Mouse (Mus musculus): ENCODE data around the gene Nfkbia.

The Nfkbia gene

DNA sequence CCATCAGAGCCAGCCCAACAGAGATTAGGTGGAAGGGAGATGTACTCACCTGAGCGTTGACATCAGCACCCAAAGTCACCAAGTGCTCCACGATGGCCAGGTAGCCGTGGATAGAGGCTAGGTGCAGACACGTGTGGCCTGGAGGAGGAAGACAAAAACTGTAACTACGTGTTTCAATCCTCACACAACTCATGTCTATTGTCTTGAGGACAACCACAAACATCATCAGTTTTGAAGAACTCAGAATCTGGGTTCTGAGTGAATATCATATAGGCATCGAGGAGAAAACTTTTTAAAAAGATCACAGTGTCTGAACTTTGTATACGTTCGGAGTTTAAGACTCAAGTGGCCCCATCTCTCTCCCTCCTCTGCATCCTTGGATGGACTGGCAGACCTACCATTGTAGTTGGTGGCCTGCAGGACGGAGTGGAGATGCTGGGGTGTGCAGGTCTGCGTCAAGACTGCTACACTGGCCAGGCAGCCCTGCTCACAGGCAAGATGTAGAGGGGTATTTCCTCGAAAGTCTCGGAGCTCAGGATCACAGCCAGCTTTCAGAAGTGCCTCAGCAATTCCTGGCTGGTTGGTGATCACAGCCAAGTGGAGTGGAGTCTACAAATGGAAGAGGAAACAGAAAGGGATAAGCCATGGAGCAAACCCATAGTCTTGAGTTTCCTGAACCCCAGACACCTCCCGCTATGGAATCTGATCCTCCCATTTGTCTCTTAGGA is 1.6 kb downstream of the Nfkbia start:
- DNase-seq (ENCODE audit: extremely low spot score, low read depth, low spot score), result no peak

GRCm38 (mm10) chr12:55489986-55490721 is 2.3 kb downstream of the Nfkbia start:
- DNase-seq (ENCODE audit: extremely low spot score, low read depth, low spot score), result no peak

DNA sequence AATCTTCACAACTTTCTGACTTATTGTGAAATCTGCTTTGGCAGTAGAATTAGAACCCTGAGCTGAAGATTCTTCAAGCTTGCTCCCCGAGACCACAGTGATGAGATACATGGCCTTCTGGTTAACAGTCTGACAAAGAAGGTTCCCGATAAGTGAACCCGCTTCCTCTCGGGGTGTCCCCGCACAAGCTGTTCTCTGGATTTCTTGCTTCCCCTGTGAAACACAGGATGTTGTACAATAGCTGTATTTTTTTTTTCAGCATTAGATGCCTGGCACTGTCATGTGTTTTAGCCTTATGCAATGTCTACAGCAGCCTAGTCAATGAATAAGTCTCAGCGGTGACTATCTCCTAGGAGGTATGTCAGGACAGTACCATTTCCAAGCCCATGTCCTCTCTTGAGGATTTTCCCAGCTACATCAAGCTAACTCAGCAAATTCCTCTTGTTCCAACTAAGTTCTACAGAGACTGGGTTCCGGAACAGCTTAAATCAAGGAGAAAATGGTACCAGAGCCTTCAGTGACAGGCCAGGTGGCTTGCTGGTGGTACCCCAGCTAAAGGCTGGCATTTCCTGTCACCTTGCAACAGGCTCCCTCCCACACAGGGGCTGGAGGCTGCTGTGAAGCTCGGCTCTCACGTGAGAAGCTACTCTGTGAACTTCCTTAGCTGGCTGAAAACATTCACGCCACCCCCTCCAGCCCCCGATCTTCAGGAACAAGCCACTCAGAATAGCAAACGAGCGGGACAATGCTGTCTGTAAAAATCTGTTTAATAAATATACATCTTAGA is 3.6 kb downstream of the Nfkbia start:
- DNase-seq (ENCODE audit: extremely low spot score, low read depth, low spot score), result no peak

GRCm38 (mm10) chr12:55487843-55488660 is 4.4 kb downstream of the Nfkbia start:
- DNase-seq (ENCODE audit: extremely low spot score, low read depth, low spot score), result no peak

DNA sequence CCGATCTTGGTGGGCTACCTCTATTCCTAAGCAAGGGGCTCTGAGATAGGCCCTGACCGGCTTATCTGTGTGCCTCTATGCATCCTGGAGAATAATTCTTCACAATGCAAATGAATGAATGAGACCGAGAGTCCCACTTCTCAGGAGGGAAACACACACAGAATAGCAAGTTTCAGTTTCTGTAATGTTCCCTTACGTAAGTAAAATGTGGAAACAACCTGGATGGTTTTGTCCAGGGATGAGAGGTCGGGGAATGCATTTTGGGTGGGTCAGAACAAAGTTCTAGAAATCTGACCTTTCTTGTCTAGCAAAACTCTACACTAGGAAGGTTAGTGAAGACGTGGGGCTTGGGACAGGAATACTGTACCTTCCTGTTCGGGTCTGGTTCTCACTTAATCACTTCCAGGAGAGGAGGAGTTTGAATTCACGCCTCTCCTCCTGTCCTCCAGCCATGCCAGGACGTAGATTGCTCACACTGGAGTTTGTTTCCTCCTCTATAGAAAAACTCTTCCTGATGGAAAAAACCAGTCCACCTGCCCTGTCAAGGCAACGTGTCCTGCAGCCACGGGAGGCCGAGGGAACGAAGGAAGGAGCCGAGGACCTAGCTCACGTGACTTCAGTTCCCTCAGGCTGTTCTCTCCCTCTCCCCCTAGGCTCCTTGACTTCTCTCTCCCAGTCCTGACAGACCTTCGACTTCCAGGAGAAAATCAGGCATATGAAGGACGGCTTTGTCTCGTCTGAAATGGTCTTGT is 5.3 kb downstream of the Nfkbia start:
- DNase-seq (ENCODE audit: extremely low spot score, low read depth, low spot score), result no peak

DNA sequence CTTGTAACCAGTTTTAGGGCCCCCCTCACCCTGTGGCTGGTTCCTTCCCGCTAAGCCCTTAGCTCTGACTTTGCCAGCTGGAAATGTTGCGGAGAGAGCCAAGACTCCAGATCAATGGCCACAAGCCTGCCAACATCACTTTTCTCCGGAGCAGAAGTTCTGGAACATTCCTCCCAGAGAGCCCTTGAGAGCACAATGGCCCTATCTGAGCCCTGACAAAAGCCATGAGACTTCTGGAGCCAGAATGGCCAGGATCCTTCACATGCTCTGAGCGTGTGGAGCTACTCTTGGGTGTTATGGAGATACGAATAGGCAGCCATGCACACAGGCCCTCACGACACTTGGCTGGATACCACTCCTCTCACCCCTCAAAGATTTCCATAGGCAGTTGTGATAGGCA is 7.6 kb downstream of the Nfkbia start:
- no peak for DNase-seq (ENCODE audit: extremely low spot score, low read depth, low spot score)

- no peak for DNase-seq (ENCODE audit: extremely low spot score, low read depth, low spot score)
Observed at GRCm38 (mm10) chr12:55484079-55484774, 8.2 kb downstream of the Nfkbia start.

DNA sequence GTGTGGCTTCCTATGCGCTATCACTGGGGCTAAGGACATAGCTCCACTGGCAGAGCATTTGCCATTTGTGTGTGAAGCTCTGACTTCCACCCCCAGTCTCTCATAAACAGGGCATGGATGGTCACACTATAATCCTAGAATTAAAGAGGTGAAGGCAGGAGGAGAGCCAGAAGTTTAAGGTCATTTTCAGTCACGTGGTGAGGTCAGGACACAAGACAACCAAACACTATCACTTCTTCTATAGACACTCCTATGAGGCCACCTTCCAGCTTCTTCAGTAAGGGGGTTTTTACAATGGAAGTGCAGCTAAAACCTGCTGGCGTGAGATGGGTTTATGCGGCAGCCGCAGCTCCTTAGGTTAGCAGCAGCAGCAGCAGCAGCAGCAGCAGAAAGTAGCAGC is 8.9 kb downstream of the Nfkbia start:
- no peak for DNase-seq (ENCODE audit: extremely low spot score, low read depth, low spot score)

DNA sequence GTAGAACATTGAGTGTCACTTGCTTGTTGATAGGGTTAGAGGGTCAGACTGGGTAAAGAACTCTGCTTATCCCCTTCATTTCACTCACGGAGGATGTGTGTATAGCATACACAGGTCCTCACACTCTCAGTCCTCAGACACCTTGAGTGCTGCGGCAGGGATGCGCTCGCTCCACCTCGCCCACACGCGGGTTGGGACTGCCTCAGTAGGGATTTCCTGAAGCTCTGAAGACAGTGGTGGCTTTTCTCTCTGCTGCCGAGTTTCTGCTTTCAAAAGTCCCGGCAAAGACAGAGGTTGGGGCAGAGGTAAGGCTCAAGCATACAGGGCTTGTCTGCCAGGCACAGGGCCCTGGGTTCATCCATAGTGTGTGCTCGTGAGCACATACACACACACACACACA is 9.7 kb downstream of the Nfkbia start:
- DNase-seq (ENCODE audit: extremely low spot score, low read depth, low spot score), result no peak

GRCm38 (mm10) chr12:55481739-55482138 is 10.7 kb downstream of the Nfkbia start:
- DNase-seq (ENCODE audit: extremely low spot score, low read depth, low spot score), result no peak

- DNase-seq (ENCODE audit: extremely low spot score, low read depth, low spot score), result no peak
Observed at GRCm38 (mm10) chr12:55480471-55481153, 11.8 kb downstream of the Nfkbia start.

DNA sequence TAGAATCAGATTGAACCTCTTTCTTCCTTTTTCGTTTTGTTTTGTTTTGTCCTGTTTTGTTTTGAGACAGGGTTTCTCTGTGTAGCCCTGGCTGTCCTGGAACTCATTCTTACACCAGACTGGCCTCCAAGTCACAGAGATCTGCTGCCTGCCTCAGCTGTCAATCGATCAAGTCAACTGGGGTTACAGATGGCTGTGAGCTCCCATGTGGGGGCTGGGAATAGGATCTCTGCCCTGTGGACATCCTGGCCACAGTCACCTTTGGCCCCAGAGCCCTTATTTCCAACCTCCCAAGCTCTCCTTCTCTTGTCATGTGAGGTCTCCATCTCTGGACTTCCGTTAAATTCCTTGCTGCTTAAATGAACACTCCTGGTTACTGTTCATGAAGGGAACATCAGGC is 13.5 kb downstream of the Nfkbia start:
- no peak for DNase-seq (ENCODE audit: extremely low spot score, low read depth, low spot score)

DNA sequence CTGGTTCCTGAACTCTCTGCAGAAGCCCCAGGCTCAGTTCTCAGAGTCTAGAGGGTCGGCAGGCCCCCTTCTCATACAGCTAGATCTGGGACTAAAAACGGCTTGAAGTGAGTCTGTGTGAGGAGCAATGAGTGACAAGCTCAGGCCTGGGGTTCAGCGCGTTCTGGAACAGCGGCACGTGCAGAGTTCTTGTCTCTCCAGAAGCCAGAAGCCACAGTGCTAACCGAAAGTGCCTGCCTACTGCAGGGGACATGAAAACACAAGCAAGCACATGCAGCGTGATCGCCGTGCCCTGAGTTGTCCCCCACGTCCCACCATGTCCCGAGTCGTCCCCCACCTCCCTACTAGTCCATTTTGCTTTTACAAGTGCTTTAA is 18.3 kb downstream of the Nfkbia start:
- DNase-seq (ENCODE audit: extremely low spot score, low read depth, low spot score), result no peak

DNA sequence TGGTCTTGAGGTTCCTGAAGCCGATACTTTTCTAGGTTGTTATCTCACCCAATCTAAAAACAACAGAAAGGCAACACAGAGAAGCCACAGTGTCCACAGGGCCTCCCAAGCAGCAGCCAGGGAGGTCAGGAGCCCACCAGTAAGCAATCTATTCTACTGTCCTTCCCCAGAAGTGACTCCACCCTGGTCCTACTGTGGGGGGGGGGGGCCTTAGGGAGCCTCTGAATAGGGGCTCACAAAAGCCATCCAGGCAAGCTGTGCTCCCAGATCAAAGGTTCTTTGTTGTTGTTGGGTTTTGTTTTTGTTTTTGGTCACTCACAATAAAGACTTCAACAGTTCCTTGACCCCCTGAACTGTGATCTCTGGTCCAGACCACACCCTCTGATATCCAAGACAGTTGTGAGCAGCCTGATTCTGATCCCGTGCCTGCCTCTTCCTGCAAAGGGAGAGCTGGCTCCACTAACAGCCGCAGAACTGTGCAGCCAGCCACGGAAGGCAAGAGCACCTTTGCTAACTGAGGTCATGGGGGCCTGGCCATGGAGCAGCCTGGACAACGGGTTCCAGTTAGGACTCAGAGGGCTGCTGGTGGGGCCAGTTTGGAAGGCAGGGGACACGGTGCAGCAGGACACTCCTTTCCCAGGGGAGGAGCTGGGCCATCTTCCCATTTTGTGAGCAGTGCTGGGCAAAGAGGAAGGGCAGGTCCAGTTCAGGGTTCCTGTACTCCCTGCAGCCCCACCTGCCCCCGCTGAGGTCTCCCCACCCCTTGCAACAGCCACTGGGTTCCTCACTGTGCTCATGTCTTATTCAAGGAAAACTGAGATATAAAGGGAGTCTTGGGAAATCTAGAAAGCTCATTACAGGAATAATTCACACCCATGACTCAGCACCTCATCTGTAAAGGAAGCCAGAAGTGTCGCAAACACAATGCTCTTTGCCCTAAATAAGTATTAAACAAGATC is 18.9 kb downstream of the Nfkbia start:
- DNase-seq (ENCODE audit: extremely low spot score, low read depth, low spot score), result no peak

DNA sequence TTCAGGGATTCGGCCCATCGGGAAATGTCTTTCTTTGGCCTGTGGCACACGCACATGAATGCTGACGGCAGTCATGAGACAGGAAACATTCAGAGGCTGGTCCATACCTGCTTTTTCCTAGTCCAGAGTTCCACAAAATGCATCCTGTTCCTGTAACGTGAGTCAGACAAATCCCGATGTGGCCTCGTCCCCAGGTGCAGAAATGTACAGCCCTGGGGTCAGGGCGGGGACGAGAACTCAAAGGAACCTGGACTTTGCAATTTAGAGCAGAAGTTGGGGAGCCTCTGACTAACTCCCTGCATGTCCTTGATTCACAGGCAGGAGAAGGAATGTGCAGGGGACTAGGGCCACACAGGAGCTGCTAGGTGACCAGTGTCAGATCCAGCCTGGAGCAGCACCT is 21.1 kb downstream of the Nfkbia start:
- DNase-seq (ENCODE audit: extremely low spot score, low read depth, low spot score), result no peak

- DNase-seq (ENCODE audit: extremely low spot score, low read depth, low spot score), result no peak
Observed at GRCm38 (mm10) chr12:55470442-55470841, 22.0 kb downstream of the Nfkbia start.

DNA sequence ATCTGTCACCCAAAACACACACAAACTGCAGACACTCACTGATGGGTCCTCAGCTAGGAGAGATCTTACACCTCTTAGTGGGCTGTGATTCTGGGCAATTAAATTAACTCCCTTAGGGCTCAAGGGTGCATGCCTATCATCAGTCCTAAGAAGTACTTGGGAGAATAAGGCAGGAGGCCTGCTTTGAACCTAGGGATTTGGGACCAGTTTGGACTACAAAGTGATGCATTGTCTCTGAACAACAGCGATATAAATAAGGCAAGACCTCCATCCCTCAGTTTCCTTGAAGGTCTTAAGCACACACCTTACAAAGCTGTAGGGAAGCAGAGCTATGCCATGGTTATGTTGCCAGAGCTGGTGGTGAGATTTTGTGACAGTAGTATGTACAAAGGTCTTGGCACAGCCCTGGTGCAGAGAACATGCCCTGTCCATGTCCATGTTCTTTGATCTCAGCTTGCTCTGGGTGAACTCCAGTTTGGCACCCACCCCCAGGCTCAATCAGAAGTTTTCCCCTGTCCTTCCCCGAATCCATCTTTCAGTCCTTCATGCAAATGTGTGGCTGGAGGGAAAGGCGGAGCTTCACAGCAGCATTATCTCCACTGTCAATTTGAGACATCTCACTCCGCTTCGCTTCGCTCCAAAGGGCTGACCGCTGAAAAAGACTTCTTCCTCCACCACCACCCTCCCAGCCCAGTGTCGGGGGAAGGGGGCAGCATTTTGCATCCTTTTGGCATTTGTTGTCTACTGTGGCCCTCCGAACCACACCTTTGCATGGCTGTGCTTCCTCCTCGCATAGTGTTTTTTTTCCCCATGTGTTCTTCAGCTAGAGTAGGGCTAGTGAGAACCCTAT is 24.9 kb downstream of the Nfkbia start:
- no peak for DNase-seq (ENCODE audit: extremely low spot score, low read depth, low spot score)

Measured in hindlimb bud, embryonic 11.5 days (tissue).